31 mouse cellular contexts compared by ENCODE assay signal in the genomic region with DNA sequence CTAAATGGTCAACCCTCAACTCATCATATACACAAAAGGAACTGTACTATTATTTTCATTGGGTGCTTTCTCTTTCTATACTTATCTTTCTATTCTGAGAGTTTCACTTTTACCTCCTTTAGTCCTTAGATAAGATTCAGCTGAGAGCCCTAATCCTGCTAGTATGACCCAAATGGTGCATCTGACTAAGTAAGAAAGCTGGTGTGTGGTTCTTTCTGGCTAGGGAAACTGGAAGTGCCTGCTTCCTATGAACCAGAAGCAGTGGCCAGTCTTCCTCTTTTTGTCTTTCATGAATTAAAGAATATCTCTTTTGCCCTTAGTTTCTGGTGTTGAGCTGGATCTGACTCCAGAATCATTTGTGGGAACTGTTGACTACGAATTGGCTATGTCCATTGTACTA. TPM values are rescaled to one million over a fixed set of nuclear protein-coding genes. Genes with fewer than 3 reads are reported as not detected.
"Had no signal": no experiment of that assay in that cellular context is flagged by ENCODE, and none has a peak within 500 bp of the region (broad histone marks: within the 10 kb centered on the region; RNA-seq: fewer than 3 reads in every experiment).

No protein-coding gene starts in this region.

- H3K9me3 ChIP-seq: heart, embryonic 10.5 days; heart, embryonic 12.5 days; hindbrain, embryonic 13.5 days; hindbrain, embryonic 15.5 days; kidney, embryonic 15.5 days; limb, embryonic 10.5 days; limb, embryonic 12.5 days; liver, embryonic 13.5 days; liver, embryonic 15.5 days had no signal

- H3K4me2 ChIP-seq: heart, embryonic 12.5 days; hindbrain, embryonic 13.5 days; hindbrain, embryonic 15.5 days; kidney, embryonic 15.5 days; limb, embryonic 12.5 days; liver, embryonic 11.5 days; liver, embryonic 13.5 days; liver, embryonic 15.5 days had no signal

- H3K4me3 ChIP-seq: gastrocnemius, adult 2 months; heart, embryonic 10.5 days; heart, embryonic 12.5 days; hindbrain, embryonic 13.5 days; hindbrain, embryonic 15.5 days; kidney, embryonic 15.5 days; left cerebral cortex, adult 2 months; limb, embryonic 10.5 days; limb, embryonic 12.5 days; liver, embryonic 13.5 days; liver, embryonic 15.5 days had no signal

- ATAC-seq: hindbrain, postnatal 0 days; intestine, embryonic 16.5 days had no signal

- H3K27ac ChIP-seq: gastrocnemius, adult 2 months; heart, embryonic 10.5 days; hindbrain, embryonic 13.5 days; hindbrain, embryonic 15.5 days; hindbrain, postnatal 0 days; kidney, embryonic 15.5 days; kidney, postnatal 0 days; left cerebral cortex, adult 2 months; limb, embryonic 10.5 days; limb, embryonic 12.5 days; liver, embryonic 13.5 days; liver, embryonic 15.5 days had no signal

- H3K4me1 ChIP-seq: heart, embryonic 10.5 days; hindbrain, embryonic 13.5 days; hindbrain, embryonic 15.5 days; kidney, embryonic 15.5 days; limb, embryonic 10.5 days; limb, embryonic 12.5 days; liver, embryonic 13.5 days; liver, embryonic 15.5 days had no signal

- DNase-seq: gastrocnemius, adult 2 months; gastrocnemius, postnatal 10 days; gastrocnemius, postnatal 25 days; heart, adult 11 months; heart, postnatal 10 days; heart, postnatal 4 days; kidney, adult 11 months; kidney, adult 2 months; kidney, adult 9 months; kidney, postnatal 14 days; kidney, postnatal 36 days; layer of hippocampus, adult 9-11 months; liver; liver, embryonic 13.5 days had no signal

- H3K36me3 ChIP-seq: heart, embryonic 10.5 days; heart, embryonic 12.5 days; hindbrain, embryonic 13.5 days; hindbrain, embryonic 15.5 days; kidney, embryonic 15.5 days; limb, embryonic 10.5 days; limb, embryonic 12.5 days; liver, embryonic 13.5 days; liver, embryonic 15.5 days had no signal

- H3K27me3 ChIP-seq: heart, embryonic 12.5 days; hindbrain, embryonic 13.5 days; hindbrain, embryonic 15.5 days; kidney, embryonic 15.5 days; limb, embryonic 12.5 days; liver, embryonic 13.5 days; liver, embryonic 15.5 days had no signal

- H3K9ac ChIP-seq: heart, embryonic 12.5 days; hindbrain, embryonic 13.5 days; hindbrain, embryonic 15.5 days; kidney, embryonic 15.5 days; limb, embryonic 12.5 days; liver, embryonic 13.5 days; liver, embryonic 15.5 days had no signal

RNA-seq across cellular contexts. Expression of a gene that starts 8.1 kb away (rescaled TPM):
- total RNA-seq: gastrocnemius, postnatal 10 days; gastrocnemius, postnatal 25 days; heart, adult 8-10 months; heart, postnatal 10 days; heart, postnatal 25 days had no signal
- polyA plus RNA-seq: heart, embryonic 10.5 days; heart, embryonic 12.5 days; heart, embryonic 14.5 days; limb, embryonic 10.5 days; limb, embryonic 12.5 days; limb, embryonic 14.5 days; liver, embryonic 11.5 days; liver, embryonic 13.5 days had no signal
